Mouse (Mus musculus) lung, adult 18-20 months (tissue): Measurements from ENCODE around the gene Setd6.
A peak's percentile ranks its signal among the peaks of the same experiment; 100 is the strongest.

Experiments
- DNase-seq, 2 experiments: peaks; one replicate each; pipeline ENCODE4 v3.0.0; 2022; ENCODE audit warnings: mixed read lengths in 2 of 2

Gene Setd6

DNA sequence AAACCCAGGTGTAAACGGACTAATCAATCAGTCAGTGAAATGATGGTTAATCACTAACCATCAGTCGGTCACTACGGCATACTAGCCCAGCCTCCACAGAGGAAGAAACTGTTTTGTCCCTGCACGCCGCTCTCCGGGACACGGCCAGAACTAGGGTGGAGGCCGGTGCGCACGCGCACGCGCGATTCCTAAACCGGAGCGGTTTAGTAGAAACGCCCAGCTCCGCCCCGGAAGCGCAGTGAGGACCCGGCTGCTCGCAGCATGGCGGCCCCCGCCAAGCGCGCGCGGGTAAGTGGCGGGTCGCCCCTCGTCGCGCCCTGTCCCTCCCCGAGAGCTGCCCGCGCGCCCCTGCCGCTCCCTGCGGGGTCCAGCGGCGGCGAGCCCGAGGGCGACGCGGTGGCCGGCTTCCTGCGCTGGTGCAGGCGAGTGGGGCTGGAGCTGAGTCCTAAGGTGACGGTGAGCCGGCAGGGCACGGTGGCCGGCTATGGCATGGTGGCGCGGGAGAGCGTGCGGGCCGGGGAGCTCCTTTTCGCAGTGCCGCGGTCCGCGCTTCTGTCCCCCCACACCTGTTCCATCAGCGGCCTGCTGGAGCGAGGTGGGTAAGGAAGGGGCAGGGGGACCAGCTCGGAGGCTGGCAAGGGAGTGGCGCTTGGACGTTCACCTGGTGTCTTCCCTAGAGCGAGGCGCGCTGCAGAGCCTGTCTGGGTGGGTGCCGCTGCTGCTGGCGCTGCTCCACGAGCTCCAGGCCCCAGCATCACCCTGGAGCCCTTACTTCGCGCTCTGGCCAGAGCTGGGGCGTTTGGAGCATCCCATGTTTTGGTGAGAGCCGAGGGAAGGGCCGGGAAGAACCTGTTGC lies at the start of gene Setd6:
Gene Setd6, plus strand, starts transcription at position 206 of the 856 bp plus-strand sequence.
- DNase-seq: peak; percentile 86 to 89

- DNase-seq: no peak
Observed at GRCm38 (mm10) chr8:95668163-95668958, 47.3 kb upstream of the Setd6 start.

- no peak for DNase-seq
Observed at GRCm38 (mm10) chr8:95669967-95670366, 45.7 kb upstream of the Setd6 start.

GRCm38 (mm10) chr8:95671861-95672260 lies 43.8 kb upstream of the Setd6 start:
- DNase-seq: no peak

DNA sequence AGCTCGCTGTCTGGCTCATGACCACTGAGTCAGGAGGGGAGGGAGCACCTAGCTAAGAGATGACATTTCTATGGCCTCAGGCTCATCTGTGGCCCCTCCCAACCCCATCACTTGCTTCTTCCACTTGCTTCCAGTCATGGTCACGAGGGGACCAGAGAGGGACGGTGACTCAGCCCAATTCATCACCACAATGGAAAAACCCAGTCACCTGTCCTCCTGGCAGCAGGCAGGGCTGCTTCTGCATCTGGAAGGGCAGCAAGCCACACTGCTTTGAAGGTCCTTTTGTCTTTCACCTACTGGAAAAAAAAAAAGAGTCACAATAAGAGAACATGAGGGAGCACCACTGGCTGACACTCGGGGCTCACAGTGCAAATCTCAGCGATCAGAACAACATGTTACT lies 42.9 kb upstream of the Setd6 start:
- no peak for DNase-seq

GRCm38 (mm10) chr8:95676631-95677030 lies 39.0 kb upstream of the Setd6 start, which contains the start of gene Ndrg4:
TSS of gene Ndrg4 (plus strand) at chr8:95676980.
- no peak for DNase-seq

DNA sequence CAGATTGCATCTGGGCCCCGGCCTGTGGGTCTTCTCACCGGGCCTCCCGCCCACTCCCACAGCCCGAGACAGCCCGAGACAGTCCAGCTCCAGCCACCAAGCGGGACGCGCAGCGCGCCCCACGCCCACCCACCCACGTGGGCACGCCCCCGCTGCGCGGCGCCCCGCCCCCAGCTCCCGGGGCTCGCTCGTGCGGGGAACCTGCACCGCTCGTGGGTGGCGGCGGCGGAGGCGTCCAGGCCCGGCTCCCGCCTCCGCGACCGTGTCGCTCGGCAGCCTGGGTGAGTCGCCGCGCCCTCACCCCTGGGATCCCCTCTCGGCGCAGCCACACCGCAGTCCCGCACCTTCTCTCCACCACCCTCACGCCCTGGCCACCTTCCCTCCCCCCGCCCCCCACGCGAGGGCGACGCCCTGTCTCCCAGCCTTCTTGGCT lies 38.1 kb upstream of the Setd6 start:
- no peak for DNase-seq

GRCm38 (mm10) chr8:95678024-95678611 lies 37.6 kb upstream of the Setd6 start:
- DNase-seq: no peak

GRCm38 (mm10) chr8:95688073-95688672 lies 27.5 kb upstream of the Setd6 start:
- peak; percentile 58 to 68 for DNase-seq

- DNase-seq: no peak
Observed at GRCm38 (mm10) chr8:95690929-95691541, 24.6 kb upstream of the Setd6 start.

DNA sequence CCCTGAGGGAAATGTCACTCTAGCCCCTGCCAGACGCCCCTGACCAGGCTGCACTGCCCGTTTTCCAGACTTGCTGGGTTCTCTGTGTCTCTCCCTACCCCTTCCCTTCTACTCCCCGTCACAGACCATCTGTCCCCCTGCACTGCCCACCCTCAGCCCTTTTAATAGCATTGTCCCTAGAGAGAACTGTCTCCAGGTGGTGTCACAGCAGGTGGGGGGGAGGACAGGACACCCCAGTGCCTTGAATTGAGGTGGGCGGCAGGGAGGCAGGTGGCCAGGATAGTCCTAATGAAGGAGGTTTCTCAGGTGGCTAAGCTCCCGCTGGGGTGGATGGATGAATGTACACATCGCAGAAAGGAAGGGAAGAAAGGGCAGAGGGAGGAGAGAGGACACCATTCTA lies 21.1 kb upstream of the Setd6 start:
- DNase-seq: no peak

DNA sequence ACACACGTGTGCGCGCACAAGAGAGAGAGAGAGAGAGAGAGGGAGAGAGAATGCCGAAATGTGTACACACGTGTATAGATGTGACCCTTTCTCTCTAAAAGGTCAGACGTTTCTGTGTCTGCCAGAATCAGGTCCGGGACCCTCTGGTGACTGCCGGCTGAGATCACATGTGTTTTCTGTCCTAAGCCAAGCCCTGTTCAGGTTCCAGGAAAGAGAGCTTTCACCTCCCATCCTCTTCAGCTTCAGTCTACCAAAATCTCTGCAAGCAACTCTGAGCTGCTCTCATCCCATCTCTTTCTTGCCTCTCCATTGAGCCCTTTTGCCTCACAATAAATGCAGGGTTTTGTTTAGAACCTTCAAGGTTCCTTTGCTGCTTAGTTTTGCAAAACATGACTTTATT lies 19.0 kb upstream of the Setd6 start:
- DNase-seq: no peak

GRCm38 (mm10) chr8:95697128-95697527 lies 18.6 kb upstream of the Setd6 start:
- DNase-seq: peak; percentile 42 to 56

DNA sequence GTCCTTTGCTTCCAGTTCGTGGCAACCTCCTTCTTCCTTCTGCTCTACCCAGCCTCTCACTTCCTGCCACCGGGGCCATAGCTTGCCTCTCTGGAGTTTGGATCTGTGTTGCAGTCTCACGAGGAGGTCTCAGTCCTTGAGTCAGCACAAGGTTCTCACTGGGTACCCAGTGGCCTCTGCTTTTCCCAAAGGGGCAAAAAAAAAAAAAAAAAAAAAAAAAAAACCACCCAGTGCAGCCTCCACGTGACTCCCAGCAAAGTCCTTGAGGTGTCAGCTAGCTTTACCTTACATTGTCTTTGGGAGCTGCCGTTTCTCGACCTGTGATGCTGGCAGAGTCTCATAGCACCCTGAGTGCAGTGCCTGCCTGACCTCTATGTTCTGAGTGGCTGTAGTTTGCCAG lies 17.5 kb upstream of the Setd6 start:
- DNase-seq: no peak

GRCm38 (mm10) chr8:95700282-95700681 lies 15.4 kb upstream of the Setd6 start:
- DNase-seq: no peak

DNA sequence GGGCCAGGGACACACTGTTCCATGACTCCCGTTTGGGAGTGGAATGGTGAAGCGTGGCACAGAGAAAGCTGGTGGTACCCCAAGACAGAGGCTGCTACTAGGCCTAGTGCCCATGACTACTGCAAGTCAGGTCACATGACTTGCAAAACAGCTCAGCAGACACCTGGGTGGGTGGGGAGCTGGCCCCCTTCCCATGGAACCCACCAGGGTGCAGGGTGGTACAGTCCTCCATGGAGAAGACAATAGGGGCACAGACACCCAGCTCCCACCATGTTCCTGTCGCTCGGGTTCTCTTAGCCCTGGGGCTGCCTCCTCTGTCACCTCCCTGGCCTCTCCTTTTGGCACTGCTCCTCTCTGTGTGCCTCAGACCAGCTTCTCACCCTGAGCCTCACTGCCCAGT lies 13.9 kb upstream of the Setd6 start:
- DNase-seq: no peak

- peak; percentile 56 to 60 for DNase-seq
Observed at GRCm38 (mm10) chr8:95702480-95703446, 12.9 kb upstream of the Setd6 start.

GRCm38 (mm10) chr8:95703461-95704260 lies 12.0 kb upstream of the Setd6 start:
- DNase-seq: no peak

- DNase-seq: no peak
Observed at GRCm38 (mm10) chr8:95704538-95704937, 11.1 kb upstream of the Setd6 start.

GRCm38 (mm10) chr8:95709579-95709978 lies 6.1 kb upstream of the Setd6 start:
- no peak for DNase-seq
